24 mouse cellular contexts compared by ENCODE assay signal in the genomic region with DNA sequence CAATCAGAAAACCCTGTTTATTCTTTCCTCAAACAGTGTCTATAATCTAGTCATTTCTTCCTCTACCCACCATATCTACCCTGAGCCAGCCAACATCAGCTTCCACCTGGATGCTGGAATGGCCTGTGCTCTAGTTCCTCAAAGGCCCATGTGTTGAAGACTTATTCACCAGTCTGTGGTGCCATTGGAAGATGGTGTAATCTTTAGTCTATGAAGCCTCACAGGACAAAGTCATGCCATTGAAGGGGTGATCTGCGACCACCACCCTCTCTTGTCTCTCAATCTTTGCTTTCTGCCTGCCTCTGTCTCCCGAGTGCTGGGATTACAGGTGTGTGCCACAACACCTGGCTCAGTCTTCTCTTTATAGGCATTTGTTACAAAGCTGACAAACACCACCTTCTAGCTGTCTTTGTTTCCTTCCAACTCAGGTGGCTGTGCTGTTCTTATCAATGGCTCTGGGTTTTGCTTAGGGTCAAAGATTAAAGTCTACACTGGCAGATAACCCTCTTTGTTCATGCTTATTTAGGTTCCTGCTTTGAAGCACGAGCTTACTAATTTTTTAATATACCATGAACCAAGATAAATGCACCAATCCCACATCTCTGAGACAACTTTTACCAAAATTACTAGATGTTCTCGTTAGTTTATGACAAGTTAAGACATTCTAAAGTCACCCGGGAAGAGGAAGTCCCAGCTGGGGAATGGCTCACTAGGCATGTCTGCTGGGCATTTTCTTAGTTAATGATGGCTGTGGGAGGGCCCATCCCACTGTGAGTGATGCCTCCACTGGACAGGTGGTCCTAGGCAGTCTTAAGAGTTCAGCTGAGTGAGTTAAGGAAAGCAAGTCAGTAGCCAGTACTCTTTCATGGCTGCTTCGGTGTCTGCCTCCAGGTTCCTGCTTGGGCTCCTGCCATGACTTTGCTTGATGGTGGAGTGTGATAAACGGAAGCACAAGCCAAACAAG.
DNase-seq lines count a peak whose midpoint lies in the region; ATAC-seq and TF ChIP-seq lines count a peak whose summit lies in the region.
"Had no signal": no experiment of that assay in that cellular context is flagged by ENCODE, and none has a peak within 500 bp of the region (broad histone marks: within the 10 kb centered on the region; RNA-seq: fewer than 3 reads in every experiment).

No protein-coding gene starts in this region.

- peak; percentile 82 for ATAC-seq in intestine, embryonic 15.5 days
- peak; percentile 89 for ATAC-seq in intestine, postnatal 0 days
- ATAC-seq: forebrain, embryonic 14.5 days had no signal

- no peak overlapping the region for H3K27ac ChIP-seq in intestine, embryonic 15.5 days
- H3K27ac ChIP-seq in intestine, postnatal 0 days (ENCODE audit: low read depth, low read length) = peak overlapping the region; percentile 60
- H3K27ac ChIP-seq: embryonic facial prominence, embryonic 13.5 days; embryonic facial prominence, embryonic 15.5 days; forebrain, embryonic 10.5 days; forebrain, embryonic 12.5 days had no signal

- DNase-seq in heart, adult 11 months = peak; percentile 63
- no peak for DNase-seq in heart, postnatal 14 days
- peak; percentile 61 for DNase-seq in A20 (ENCODE audit: low read depth, low spot score)
- no peak for DNase-seq in kidney, postnatal 36 days
- no peak for DNase-seq in testis, postnatal 10 days (ENCODE audit: low spot score)
- no peak for DNase-seq in ovary, postnatal 10 days (ENCODE audit: low spot score)
- DNase-seq: adrenal gland, adult 2 months; adrenal gland, postnatal 10 days; adrenal gland, postnatal 25 days; cerebellum, adult 11 months; cerebellum, adult 18-20 months; cerebellum, adult 8-10 months; cerebellum, adult 9-11 months; cerebellum, postnatal 14 days; cerebellum, postnatal 36 days; embryo, embryonic 11 days had no signal

- no peaks in the 10 kb centered on the region for H3K36me3 ChIP-seq in intestine, embryonic 15.5 days
- H3K36me3 ChIP-seq in intestine, postnatal 0 days (ENCODE audit: control insufficient read depth, insufficient read depth) = no peaks in the 10 kb centered on the region
- H3K36me3 ChIP-seq: embryonic facial prominence, embryonic 13.5 days; embryonic facial prominence, embryonic 15.5 days; forebrain, embryonic 10.5 days; forebrain, embryonic 12.5 days had no signal

- H3K9me3 ChIP-seq in intestine, embryonic 15.5 days = no peaks in the 10 kb centered on the region
- H3K9me3 ChIP-seq in intestine, postnatal 0 days (ENCODE audit: control insufficient read depth) = no peaks in the 10 kb centered on the region
- H3K9me3 ChIP-seq: embryonic facial prominence, embryonic 13.5 days; embryonic facial prominence, embryonic 15.5 days; forebrain, embryonic 10.5 days; forebrain, embryonic 12.5 days had no signal

- H3K4me3 ChIP-seq in intestine, embryonic 15.5 days (replicated peaks) = no peak overlapping the region
- H3K4me3 ChIP-seq in intestine, postnatal 0 days (ENCODE audit: low read depth, low read length) = no peak overlapping the region
- H3K4me3 ChIP-seq: embryonic facial prominence, embryonic 13.5 days; embryonic facial prominence, embryonic 15.5 days; erythroblast, embryonic 14.5 days; forebrain, embryonic 10.5 days; forebrain, embryonic 12.5 days had no signal

- H3K9ac ChIP-seq in intestine, embryonic 15.5 days = no peak overlapping the region
- H3K9ac ChIP-seq in intestine, postnatal 0 days (ENCODE audit: low read depth, low read length) = no peak overlapping the region
- H3K9ac ChIP-seq: embryonic facial prominence, embryonic 13.5 days; embryonic facial prominence, embryonic 15.5 days; forebrain, embryonic 12.5 days had no signal

- intact Hi-C loops in heart, postnatal 14 days (cut with DNase I) = no loop called here

- H3K27me3 ChIP-seq in intestine, embryonic 15.5 days (replicated peaks) = no peaks in the 10 kb centered on the region
- H3K27me3 ChIP-seq in intestine, postnatal 0 days (replicated peaks; ENCODE audit: control insufficient read depth, insufficient read depth, low read length) = no peaks in the 10 kb centered on the region
- H3K27me3 ChIP-seq: embryonic facial prominence, embryonic 13.5 days; embryonic facial prominence, embryonic 15.5 days; forebrain, embryonic 12.5 days had no signal

- 63% methylated on average over 7 of the region's 7 CpGs for WGBS in intestine, embryonic 15.5 days
- 42% methylated on average over 7 of the region's 7 CpGs for WGBS in intestine, postnatal 0 days

- no peaks in the 10 kb centered on the region for H3K4me1 ChIP-seq in intestine, embryonic 15.5 days (replicated peaks)
- 0 out of 2 replicates have a peak, but pooled peaks cover 4% of the 10 kb centered on the region for H3K4me1 ChIP-seq in intestine, postnatal 0 days (replicated peaks; ENCODE audit: control insufficient read depth, insufficient read depth, low read length)
- H3K4me1 ChIP-seq: embryonic facial prominence, embryonic 13.5 days; embryonic facial prominence, embryonic 15.5 days; forebrain, embryonic 10.5 days; forebrain, embryonic 12.5 days had no signal

- no peak for TF ChIP-seq CTCF in intestine, postnatal 0 days (IDR thresholded peaks at IDR 0.05; ENCODE audit: low read depth)

- no peak overlapping the region for H3K4me2 ChIP-seq in intestine, embryonic 15.5 days (replicated peaks)
- H3K4me2 ChIP-seq in intestine, postnatal 0 days (replicated peaks; ENCODE audit: low read depth) = no peak overlapping the region
- H3K4me2 ChIP-seq: embryonic facial prominence, embryonic 13.5 days; embryonic facial prominence, embryonic 15.5 days; forebrain, embryonic 12.5 days had no signal

Comparison
In these comparisons a context has a peak if more than half of its experiments do, and no peak if none do; other contexts are left out.
1. DNase-seq: peak in heart, adult 11 months (single experiment) and A20 (single experiment); none in heart, postnatal 14 days (0 of 2), kidney, postnatal 36 days (0 of 2), testis, postnatal 10 days (single experiment) and ovary, postnatal 10 days (single experiment).